Mouse (Mus musculus) hindbrain, embryonic 12.5 days (tissue): ENCODE measurements around the gene Rtn4rl2. TPM values are rescaled to one million over a fixed set of nuclear protein-coding genes. Genes with fewer than 3 reads are reported as not detected.
A peak's percentile ranks its signal among the peaks of the same experiment; 100 is the strongest.

ENCODE experiments used
- ATAC-seq: fragments of 200-750 bp; cut with Nextera tagmentation; 2 replicates; pipeline ENCODE4 v1.8.0; 2017; ENCODE audit warnings: moderate TSS enrichment; ENCODE audit not compliant: low FRiP score
- H3K27ac ChIP-seq: fragments of 300-500 bp; sonication (generic); 2 replicates; pipeline ENCODE4 v1.5.1; 2016; ENCODE audit warnings: mild to moderate bottlenecking
- H3K27me3 ChIP-seq: fragments of 300-500 bp; sonication (generic); 2 replicates; pipeline ENCODE4 v1.6.1; 2016; ENCODE audit warnings: mild to moderate bottlenecking
- H3K36me3 ChIP-seq: fragments of 300-500 bp; sonication (generic); 2 replicates; pipeline ENCODE4 v1.6.1; 2016; ENCODE audit warnings: mild to moderate bottlenecking
- H3K4me1 ChIP-seq: fragments of 300-500 bp; sonication (generic); 2 replicates; pipeline ENCODE4 v1.6.1; 2016
- H3K4me2 ChIP-seq: fragments of 300-500 bp; sonication (generic); replicated peaks from 2 replicates; pipeline ENCODE4 v1.6.1; 2016; ENCODE audit warnings: mild to moderate bottlenecking
- H3K4me3 ChIP-seq: fragments of 300-500 bp; sonication (generic); 2 replicates; pipeline ENCODE4 v1.5.1; 2016; ENCODE audit warnings: mild to moderate bottlenecking
- H3K9ac ChIP-seq: fragments of 300-500 bp; sonication (generic); 2 replicates; pipeline ENCODE4 v1.6.1; 2016; ENCODE audit warnings: mild to moderate bottlenecking, moderate library complexity
- H3K9me3 ChIP-seq: fragments of 300-500 bp; sonication (generic); replicated peaks from 2 replicates; pipeline ENCODE4 v1.6.1; 2016; ENCODE audit warnings: mild to moderate bottlenecking
- WGBS: fragments of 180-500 bp; shearing (Covaris S2); methylation state at CpG from one replicate; pipeline ENCODE4 v1.1.7; 2016; 5-methylcytosine and 5-hydroxymethylcytosine counted together
- polyA plus RNA-seq: library from polyadenylated mRNA; unstranded; fragments of >200 nt; fragmentation: Nextera tagmentation; extraction: Ambion mirVana; gene quantifications from 2 replicates; pipeline ENCODE4 v1.2.1, GENCODE M21; 2016

Rtn4rl2 gene
- polyA plus RNA-seq, 1 experiment from 2014 or later, result 5.2 TPM

DNA sequence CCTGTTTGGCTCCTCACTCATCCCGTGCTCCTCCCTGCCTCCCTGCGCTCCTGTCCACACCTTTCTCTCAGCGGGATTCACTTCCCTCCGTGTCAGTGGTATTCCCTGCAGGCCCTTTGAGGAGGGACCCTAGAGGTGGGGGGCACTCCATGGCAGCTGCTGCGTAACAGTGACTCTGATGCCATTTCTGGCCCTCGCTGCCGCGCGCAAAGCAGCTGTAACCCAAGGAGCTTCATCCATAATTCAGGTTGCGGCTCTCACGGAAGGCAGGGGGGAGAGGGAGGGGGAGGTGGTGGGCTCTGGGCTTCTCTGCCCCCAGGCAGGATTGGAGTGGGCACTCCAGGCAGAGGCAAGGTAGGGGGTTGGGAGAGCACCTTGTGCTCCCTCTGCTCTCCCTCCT lies 3.0 kb downstream of the Rtn4rl2 start:
- WGBS, result 3% methylated on average over 11 of the region's 11 CpGs
- peak overlapping the region; percentile 48 for H3K4me2 ChIP-seq
- H3K27ac ChIP-seq, result 0 out of 2 replicates have a peak overlapping the region, but pooled peaks have one; percentile 46
- peaks cover 81% of the 10 kb centered on the region for H3K27me3 ChIP-seq
- H3K4me3 ChIP-seq, result peak overlapping the region; percentile 14
- H3K4me1 ChIP-seq, result peaks cover 35% of the 10 kb centered on the region
- ATAC-seq, result no peak
- H3K9ac ChIP-seq, result no peak overlapping the region
- no peaks in the 10 kb centered on the region for H3K36me3 ChIP-seq
- no peaks in the 10 kb centered on the region for H3K9me3 ChIP-seq

GRCm38 (mm10) chr2:84883084-84883483 lies 3.4 kb downstream of the Rtn4rl2 start:
- ATAC-seq, result no peak
- no peak overlapping the region for H3K27ac ChIP-seq
- H3K9ac ChIP-seq, result no peak overlapping the region

GRCm38 (mm10) chr2:84882606-84883005 lies 3.9 kb downstream of the Rtn4rl2 start:
- H3K4me3 ChIP-seq, result no peak overlapping the region
- no peaks in the 10 kb centered on the region for H3K9me3 ChIP-seq
- WGBS, result 5% methylated on average over 23 of the region's 23 CpGs
- H3K9ac ChIP-seq, result no peak overlapping the region
- H3K27ac ChIP-seq, result no peak overlapping the region
- H3K4me2 ChIP-seq, result peak overlapping the region; percentile 48
- peaks cover 29% of the 10 kb centered on the region for H3K4me1 ChIP-seq
- no peak for ATAC-seq
- no peaks in the 10 kb centered on the region for H3K36me3 ChIP-seq
- H3K27me3 ChIP-seq, result peaks cover 73% of the 10 kb centered on the region

More at GRCm38 (mm10) chr2:84883084-84883483, 3.4 kb downstream of the Rtn4rl2 start:
- peaks cover 34% of the 10 kb centered on the region for H3K4me1 ChIP-seq
- peaks cover 78% of the 10 kb centered on the region for H3K27me3 ChIP-seq
- H3K4me2 ChIP-seq, result peak overlapping the region; percentile 48
- H3K36me3 ChIP-seq, result no peaks in the 10 kb centered on the region
- peak overlapping the region; percentile 14 for H3K4me3 ChIP-seq
- 9% methylated on average over 6 of the region's 6 CpGs for WGBS
- no peaks in the 10 kb centered on the region for H3K9me3 ChIP-seq

DNA sequence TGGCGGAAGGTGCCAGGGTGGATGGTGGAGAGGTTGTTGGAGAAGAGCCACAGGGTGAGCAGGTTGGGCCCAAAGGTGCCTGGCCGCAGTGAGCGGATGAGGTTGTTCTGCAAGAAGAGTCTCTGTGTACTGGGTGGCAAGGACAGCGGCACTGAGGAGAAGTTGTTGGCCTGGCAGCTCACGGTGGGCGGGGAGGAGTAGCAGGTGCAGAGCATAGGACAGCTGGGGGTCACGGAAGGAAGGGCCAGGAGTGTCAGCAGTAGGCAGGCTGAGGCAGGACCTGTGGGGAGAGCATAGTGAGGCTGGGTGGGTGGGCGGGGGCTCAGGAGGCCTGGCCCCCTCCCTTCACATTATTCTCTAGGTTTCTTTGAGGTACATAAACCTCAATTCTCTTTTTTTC lies 5.9 kb downstream of the Rtn4rl2 start:
- H3K27ac ChIP-seq, result no peak overlapping the region
- H3K9me3 ChIP-seq, result no peaks in the 10 kb centered on the region
- no peak for ATAC-seq
- no peak overlapping the region for H3K4me3 ChIP-seq
- WGBS, result 83% methylated on average over 8 of the region's 8 CpGs
- peaks cover 15% of the 10 kb centered on the region for H3K4me1 ChIP-seq
- H3K27me3 ChIP-seq, result peaks cover 70% of the 10 kb centered on the region
- no peaks in the 10 kb centered on the region for H3K36me3 ChIP-seq
- no peak overlapping the region for H3K9ac ChIP-seq
- no peak overlapping the region for H3K4me2 ChIP-seq

DNA sequence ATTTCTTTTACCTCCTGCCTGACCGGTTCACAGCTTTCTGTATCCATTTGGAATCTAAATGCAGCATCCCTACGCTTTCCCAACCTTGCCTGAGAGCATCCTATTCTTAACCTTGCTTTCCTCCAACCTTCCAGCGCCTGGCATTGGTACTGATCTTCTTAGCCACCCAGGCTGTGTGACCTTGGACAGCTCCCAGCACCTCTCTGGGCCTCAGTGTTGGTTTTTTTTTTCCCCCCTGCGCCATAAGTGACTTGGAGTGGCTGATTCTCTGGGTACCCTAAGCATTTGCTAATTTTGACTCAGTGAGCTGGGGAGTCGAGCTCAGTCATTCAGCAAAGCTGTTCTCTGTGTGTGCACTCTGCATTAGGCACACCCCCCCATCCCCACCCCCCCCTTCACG lies 10.7 kb downstream of the Rtn4rl2 start:
- ATAC-seq, result no peak
- Histone ChIP-seq H3K4me1 (peaks cover 10% of the 10 kb centered on the region), H3K4me2 (no peak overlapping the region), H3K27me3 (peaks cover 71% of the 10 kb centered on the region), H3K4me3 (no peak overlapping the region), H3K9ac (no peak overlapping the region), H3K9me3 (no peaks in the 10 kb centered on the region), H3K27ac (no peak overlapping the region), H3K36me3 (no peaks in the 10 kb centered on the region)
- 50% methylated on average over 6 of the region's 6 CpGs for WGBS

DNA sequence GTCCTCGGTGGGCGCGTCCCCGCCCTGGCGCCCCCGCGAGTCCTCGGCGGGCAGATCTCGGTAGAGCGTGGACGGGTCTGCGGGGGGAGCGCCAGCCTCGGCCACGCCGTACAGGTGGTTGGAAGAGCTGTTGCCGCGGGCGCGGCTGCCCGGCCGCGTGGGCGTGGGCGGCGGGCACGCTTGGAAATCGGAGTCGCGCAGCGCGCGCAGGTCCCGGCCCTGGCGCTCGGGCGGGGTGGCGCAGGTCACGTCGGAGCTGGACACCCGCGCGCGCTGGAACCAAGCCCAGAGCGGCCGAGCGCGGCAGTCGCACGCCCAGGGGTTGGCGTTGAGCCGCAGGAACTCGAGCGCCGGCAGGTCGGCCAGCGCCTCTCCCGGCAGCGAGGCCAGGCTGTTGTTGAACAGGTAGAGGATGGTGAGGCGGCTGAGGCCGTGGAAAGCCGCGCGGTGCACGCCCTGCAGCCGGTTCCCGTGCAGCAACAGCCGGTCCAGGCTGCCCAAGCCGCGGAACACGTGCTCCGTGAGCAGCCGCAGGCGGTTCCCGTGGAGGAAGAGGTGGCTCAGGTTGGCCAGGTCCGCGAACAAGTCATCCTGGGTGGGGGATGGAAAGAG lies 14.3 kb downstream of the Rtn4rl2 start:
- WGBS, result 1% methylated on average over 78 of the region's 78 CpGs
- Histone ChIP-seq H3K27me3 (peaks cover 99% of the 10 kb centered on the region), H3K4me3 (peak overlapping the region; percentile 51), H3K4me1 (peaks cover 10% of the 10 kb centered on the region), H3K9me3 (no peaks in the 10 kb centered on the region), H3K27ac (no peak overlapping the region), H3K9ac (peak overlapping the region; percentile 49), H3K36me3 (no peaks in the 10 kb centered on the region), H3K4me2 (peak overlapping the region; percentile 88)
- ATAC-seq, result peak; percentile 32; the same call in 1 of the 2 replicates

DNA sequence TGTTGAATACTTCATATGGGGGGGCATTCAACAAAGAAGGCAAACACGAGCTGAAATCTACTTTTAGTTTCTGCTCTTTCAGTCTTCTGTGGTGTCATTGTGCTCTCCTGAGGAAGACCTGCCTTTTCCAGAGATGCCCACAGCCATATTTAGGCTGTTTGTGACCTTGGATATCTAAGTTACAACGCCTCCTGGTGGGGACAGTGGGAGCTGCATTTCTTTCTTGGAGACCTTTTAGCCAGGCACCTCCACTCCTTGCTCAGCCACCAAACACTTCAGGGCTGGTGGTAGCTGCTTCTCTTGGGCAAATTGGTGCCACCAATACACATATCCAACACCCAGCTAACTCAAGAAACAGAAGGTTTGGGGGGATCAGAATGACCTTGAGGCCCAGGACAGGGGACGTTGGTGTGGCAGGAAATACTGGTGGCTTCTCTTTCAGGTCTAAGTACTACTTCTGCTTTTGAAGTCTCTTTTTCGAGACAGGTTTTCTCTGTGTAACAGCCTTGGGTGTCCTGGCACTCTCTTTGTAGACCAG lies 15.8 kb downstream of the Rtn4rl2 start:
- no peak overlapping the region for H3K4me3 ChIP-seq
- H3K27ac ChIP-seq, result no peak overlapping the region
- peaks cover 99% of the 10 kb centered on the region for H3K27me3 ChIP-seq
- no peaks in the 10 kb centered on the region for H3K36me3 ChIP-seq
- H3K9ac ChIP-seq, result no peak overlapping the region
- no peak overlapping the region for H3K4me2 ChIP-seq
- 59% methylated on average over 4 of the region's 4 CpGs for WGBS
- H3K4me1 ChIP-seq, result peaks cover 20% of the 10 kb centered on the region
- H3K9me3 ChIP-seq, result no peaks in the 10 kb centered on the region
- ATAC-seq, result no peak

DNA sequence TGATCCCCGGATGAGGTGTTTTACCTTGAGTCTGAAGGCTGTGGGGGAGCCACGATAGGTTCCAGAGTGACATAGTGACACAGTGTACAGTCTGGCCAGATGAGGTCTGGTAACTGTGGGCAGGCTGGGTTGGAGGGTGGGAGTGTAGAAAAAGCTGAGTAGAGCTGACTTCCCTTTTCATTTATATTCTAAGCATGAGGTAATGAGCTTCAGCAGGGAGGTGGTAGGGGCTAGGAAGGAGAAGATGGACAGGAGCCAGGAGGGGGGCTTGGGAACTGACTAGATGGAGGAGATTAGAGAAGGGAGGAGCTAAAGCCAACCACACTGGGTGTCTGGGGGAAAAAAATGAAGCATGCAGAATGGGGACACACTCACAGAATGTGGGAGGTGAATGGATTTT lies 17.5 kb downstream of the Rtn4rl2 start:
- no peaks in the 10 kb centered on the region for H3K36me3 ChIP-seq
- no peak overlapping the region for H3K9ac ChIP-seq
- WGBS, result 73% methylated on average over 2 of the region's 2 CpGs
- no peak overlapping the region for H3K4me2 ChIP-seq
- no peak for ATAC-seq
- H3K27me3 ChIP-seq, result peaks cover 86% of the 10 kb centered on the region
- peaks cover 23% of the 10 kb centered on the region for H3K4me1 ChIP-seq
- H3K27ac ChIP-seq, result no peak overlapping the region
- no peaks in the 10 kb centered on the region for H3K9me3 ChIP-seq
- H3K4me3 ChIP-seq, result no peak overlapping the region

GRCm38 (mm10) chr2:84868521-84868943 lies 18.0 kb downstream of the Rtn4rl2 start:
- H3K27me3 ChIP-seq, result peaks cover 82% of the 10 kb centered on the region
- H3K4me2 ChIP-seq, result no peak overlapping the region
- no peak overlapping the region for H3K9ac ChIP-seq
- peaks cover 23% of the 10 kb centered on the region for H3K4me1 ChIP-seq
- no peaks in the 10 kb centered on the region for H3K9me3 ChIP-seq
- no peak overlapping the region for H3K4me3 ChIP-seq
- WGBS, result 8% methylated on average over 5 of the region's 5 CpGs
- H3K27ac ChIP-seq, result no peak overlapping the region
- ATAC-seq, result no peak
- H3K36me3 ChIP-seq, result no peaks in the 10 kb centered on the region

GRCm38 (mm10) chr2:84865616-84866571 lies 20.6 kb downstream of the Rtn4rl2 start:
- peaks cover 55% of the 10 kb centered on the region for H3K27me3 ChIP-seq
- under 1% methylated on average over 47 of the region's 47 CpGs for WGBS
- H3K9me3 ChIP-seq, result no peaks in the 10 kb centered on the region
- H3K9ac ChIP-seq, result peak overlapping the region; percentile 53
- peaks cover 13% of the 10 kb centered on the region for H3K4me1 ChIP-seq
- peak overlapping the region; percentile 71 for H3K4me2 ChIP-seq
- H3K4me3 ChIP-seq, result peak overlapping the region; percentile 34
- peak; percentile 66 for ATAC-seq
- no peaks in the 10 kb centered on the region for H3K36me3 ChIP-seq
- H3K27ac ChIP-seq, result no peak overlapping the region

DNA sequence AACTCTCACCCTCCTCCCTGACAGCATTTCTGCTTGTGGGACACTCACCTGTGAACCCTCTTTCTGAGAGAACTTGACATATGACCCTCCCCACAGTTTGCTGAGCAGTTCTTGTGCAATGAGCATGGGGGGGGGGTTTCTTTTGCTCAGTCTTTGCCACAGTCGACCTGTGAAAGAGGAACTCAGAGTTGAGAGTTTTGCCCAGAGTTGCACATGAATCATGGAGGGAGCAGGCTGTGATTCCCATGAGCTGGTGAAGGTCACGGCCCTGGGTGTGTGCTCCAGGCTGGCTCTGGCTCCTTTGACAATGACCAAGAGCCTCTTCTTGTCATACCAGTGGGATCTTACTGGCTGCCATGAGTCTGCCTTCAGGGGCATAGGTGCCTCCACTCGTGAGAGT lies 24.3 kb downstream of the Rtn4rl2 start:
- H3K36me3 ChIP-seq, result 0 out of 2 replicates have a peak, but pooled peaks cover 10% of the 10 kb centered on the region
- 83% methylated on average over 3 of the region's 3 CpGs for WGBS
- H3K4me2 ChIP-seq, result no peak overlapping the region
- H3K4me1 ChIP-seq, result peaks cover 13% of the 10 kb centered on the region
- H3K4me3 ChIP-seq, result no peak overlapping the region
- no peak for ATAC-seq
- peaks cover 19% of the 10 kb centered on the region for H3K27me3 ChIP-seq
- no peak overlapping the region for H3K27ac ChIP-seq
- no peak overlapping the region for H3K9ac ChIP-seq
- H3K9me3 ChIP-seq, result no peaks in the 10 kb centered on the region

GRCm38 (mm10) chr2:84861430-84861829 lies 25.1 kb downstream of the Rtn4rl2 start:
- ATAC-seq, result no peak
- H3K4me3 ChIP-seq, result no peak overlapping the region
- peaks cover 11% of the 10 kb centered on the region for H3K4me1 ChIP-seq
- 88% methylated on average over 3 of the region's 3 CpGs for WGBS
- no peak overlapping the region for H3K4me2 ChIP-seq
- no peaks in the 10 kb centered on the region for H3K9me3 ChIP-seq
- H3K9ac ChIP-seq, result no peak overlapping the region
- no peak overlapping the region for H3K27ac ChIP-seq
- 0 out of 2 replicates have a peak, but pooled peaks cover 10% of the 10 kb centered on the region for H3K36me3 ChIP-seq
- H3K27me3 ChIP-seq, result peaks cover 11% of the 10 kb centered on the region
